In genomic region chr13:62926479-62926878, GRCm38 (mm10) we compare ENCODE assay signal across 8 mouse cellular contexts. TPM values are rescaled to one million over a fixed set of nuclear protein-coding genes. Genes with fewer than 3 reads are reported as not detected.
DNase-seq lines count a peak whose midpoint lies in the region; ATAC-seq and TF ChIP-seq lines count a peak whose summit lies in the region.

No protein-coding gene starts in this region.

- no peak for TF ChIP-seq EP300 in CH12.LX (IDR thresholded peaks at IDR 0.05; ENCODE audit: low read length)

- H3K4me2 ChIP-seq in forebrain, postnatal 0 days (ENCODE audit: low read depth), result no peak overlapping the region
- no peak overlapping the region for H3K4me2 ChIP-seq in forebrain, embryonic 13.5 days
- H3K4me2 ChIP-seq in CH12.LX (ENCODE audit: insufficient read depth, low read depth, poor library complexity, severe bottlenecking), result no peak overlapping the region
- H3K4me2 ChIP-seq in stomach, embryonic 16.5 days (ENCODE audit: low read depth, low read length), result no peak overlapping the region

- TF ChIP-seq CTCF in forebrain, postnatal 0 days (IDR thresholded peaks at IDR 0.05; ENCODE audit: low read depth), result peak; percentile 67
- TF ChIP-seq CTCF in CH12.LX (conservative IDR thresholded peaks at IDR 0.05 in 1 of 2, IDR thresholded peaks at IDR 0.05 in 1 of 2; ENCODE audit: low read depth in 2 of 2, low read length in 2 of 2), result peak in 1 of 2 experiments; percentile 72; a peak in 2 of 4 replicates

- 60% methylated on average over 1 of the region's 1 CpGs for WGBS in forebrain, postnatal 0 days
- WGBS in forebrain, embryonic 13.5 days, result 70% methylated on average over 1 of the region's 1 CpGs
- 53% methylated on average over 1 of the region's 1 CpGs for WGBS in stomach, embryonic 16.5 days

- intact Hi-C loops in gastrocnemius, postnatal 36 days (cut with DNase I), result loop anchor here (5.0 kb wide), 1 partner anchor 116 kb away; no protein-coding TSS in a partner anchor

- peak; percentile 60; the same call in 1 of the 2 replicates for ATAC-seq in forebrain, postnatal 0 days
- no peak for ATAC-seq in forebrain, embryonic 13.5 days
- no peak for ATAC-seq in stomach, embryonic 16.5 days (ENCODE audit: insufficient read depth, low FRiP score)

- TF ChIP-seq POLR2A in CH12.LX (IDR thresholded peaks at IDR 0.05; ENCODE audit: low read depth, low read length), result no peak

- no peak overlapping the region for H3K27ac ChIP-seq in forebrain, postnatal 0 days (ENCODE audit: low read depth, low read length)
- H3K27ac ChIP-seq in forebrain, embryonic 13.5 days, result no peak overlapping the region
- H3K27ac ChIP-seq in CH12.LX (ENCODE audit: insufficient read depth, low read depth), result no peak overlapping the region
- H3K27ac ChIP-seq in stomach, embryonic 16.5 days (ENCODE audit: low read length), result peak overlapping the region; percentile 3; the same call in 1 of the 2 replicates

- H3K9ac ChIP-seq in forebrain, postnatal 0 days, result no peak overlapping the region
- no peak overlapping the region for H3K9ac ChIP-seq in forebrain, embryonic 13.5 days
- no peak overlapping the region for H3K9ac ChIP-seq in CH12.LX (ENCODE audit: insufficient read depth, low read depth)
- H3K9ac ChIP-seq in stomach, embryonic 16.5 days (ENCODE audit: low read length), result no peak overlapping the region

- no peak overlapping the region for H3K4me3 ChIP-seq in forebrain, postnatal 0 days (ENCODE audit: low read depth, low read length)
- no peak overlapping the region for H3K4me3 ChIP-seq in forebrain, embryonic 13.5 days
- no peak overlapping the region for H3K4me3 ChIP-seq in CH12.LX (replicated peaks in 1 of 3; ENCODE audit: low read depth in 2 of 3, low read length in 2 of 3, poor library complexity in 1 of 3)
- no peak overlapping the region for H3K4me3 ChIP-seq in stomach, embryonic 16.5 days (replicated peaks; ENCODE audit: low read length)

- H3K36me3 ChIP-seq in forebrain, postnatal 0 days (ENCODE audit: insufficient read depth), result no peaks in the 10 kb centered on the region
- no peaks in the 10 kb centered on the region for H3K36me3 ChIP-seq in forebrain, embryonic 13.5 days (ENCODE audit: poor library complexity, severe bottlenecking)
- no peaks in the 10 kb centered on the region for H3K36me3 ChIP-seq in CH12.LX (replicated peaks in 1 of 2; ENCODE audit: control insufficient read depth in 1 of 2, insufficient read depth in 1 of 2, low read length in 1 of 2)
- no peaks in the 10 kb centered on the region for H3K36me3 ChIP-seq in stomach, embryonic 16.5 days (ENCODE audit: control insufficient read depth, insufficient read depth, low read length)

- no peaks in the 10 kb centered on the region for H3K9me3 ChIP-seq in forebrain, postnatal 0 days (ENCODE audit: low read length)
- no peaks in the 10 kb centered on the region for H3K9me3 ChIP-seq in forebrain, embryonic 13.5 days (replicated peaks)
- H3K9me3 ChIP-seq in CH12.LX (replicated peaks; ENCODE audit: low read length), result no peaks in the 10 kb centered on the region
- H3K9me3 ChIP-seq in stomach, embryonic 16.5 days (replicated peaks; ENCODE audit: control insufficient read depth, low read length), result no peaks in the 10 kb centered on the region

- H3K27me3 ChIP-seq in forebrain, postnatal 0 days (ENCODE audit: insufficient read depth, low read length), result no peaks in the 10 kb centered on the region
- no peaks in the 10 kb centered on the region for H3K27me3 ChIP-seq in forebrain, embryonic 13.5 days
- no peaks in the 10 kb centered on the region for H3K27me3 ChIP-seq in CH12.LX (replicated peaks)
- no peaks in the 10 kb centered on the region for H3K27me3 ChIP-seq in stomach, embryonic 16.5 days (ENCODE audit: control insufficient read depth, insufficient read depth, low read length)

- in situ Hi-C loops in CH12.LX (cut with MboI; ENCODE audit: low pct_ligation_motif_present, low pct_unique_long_range_greater_than_20kb, low sequenced_read_pairs), result loop anchor here (5.0 kb wide), 1 partner anchor 411 kb away; no protein-coding TSS in a partner anchor

- peak; percentile 46 for DNase-seq in forebrain, postnatal 0 days
- peak; percentile 40 for DNase-seq in CH12.LX (ENCODE audit: extremely low read depth)
- DNase-seq in c-Kit-positive CD71-positive TER-119-negative erythroid progenitor cells, embryonic 14.5 days (ENCODE audit: low read depth), result peak; percentile 20
- DNase-seq in gastrocnemius, postnatal 36 days, result peak; percentile 17 to 22
- peak; percentile 74 to 83 for DNase-seq in kidney, postnatal 36 days
- DNase-seq in lung, postnatal 14 days, result peak; percentile 66

- H3K4me1 ChIP-seq in forebrain, postnatal 0 days (ENCODE audit: insufficient read depth), result no peaks in the 10 kb centered on the region
- peaks cover 3% of the 10 kb centered on the region; the same call in 1 of the 2 replicates for H3K4me1 ChIP-seq in forebrain, embryonic 13.5 days
- H3K4me1 ChIP-seq in CH12.LX (ENCODE audit: control insufficient read depth in 1 of 2, insufficient read depth in 2 of 2), result no peaks in the 10 kb centered on the region
- peaks cover 8% of the 10 kb centered on the region for H3K4me1 ChIP-seq in stomach, embryonic 16.5 days (ENCODE audit: control insufficient read depth, insufficient read depth, low read length)

- no peaks in the 10 kb centered on the region for H3K79me2 ChIP-seq in CH12.LX (replicated peaks; ENCODE audit: control insufficient read depth, extremely low read depth, insufficient read depth, poor library complexity, severe bottlenecking)

- dilution Hi-C loops in CH12.LX (cut with MboI; ENCODE audit: extremely low pct_ligation_motif_present, extremely low pct_unique_long_range_greater_than_20kb, low sequenced_read_pairs), result no loop called here

- peak; percentile 70 for TF ChIP-seq RAD21 in CH12.LX (IDR thresholded peaks at IDR 0.05; ENCODE audit: low read depth, low read length)

TF ChIP-seq in CH12.LX, 34 proteins besides CTCF, POLR2A, EP300 and RAD21:
- TF ChIP-seq USF2 (conservative IDR thresholded peaks at IDR 0.05; ENCODE audit: low read depth, low read length), result no peak
- TF ChIP-seq ZC3H11A (IDR thresholded peaks at IDR 0.05; ENCODE audit: low read depth, low read length), result peak; percentile 36; the same call in 1 of the 2 replicates
- no peak for TF ChIP-seq NRF1 (IDR thresholded peaks at IDR 0.05; ENCODE audit: low read depth, low read length)
- no peak for TF ChIP-seq GABPA (IDR thresholded peaks at IDR 0.05; ENCODE audit: insufficient replicate concordance, low read depth, low read length)
- TF ChIP-seq ETS1 (conservative IDR thresholded peaks at IDR 0.05; ENCODE audit: low read depth, low read length), result no peak
- no peak for TF ChIP-seq ZMIZ1 (IDR thresholded peaks at IDR 0.05; ENCODE audit: low read depth, low read length)
- TF ChIP-seq SMC3 (IDR thresholded peaks at IDR 0.05; ENCODE audit: low read depth, low read length), result peak; percentile 71
TF ChIP-seq in CH12.LX: peak in this region for 2.

RNA-seq across cellular contexts. Expression of gene 2010111I01Rik, which starts 38.2 kb away (rescaled TPM):
- 33.2 and 47.8 TPM in 2 replicates for total RNA-seq in forebrain, postnatal 0 days (2014; rRNA removed)
- 17.6 and 20.3 TPM in 2 replicates for polyA plus RNA-seq in forebrain, postnatal 0 days (2015; fragmentation: Nextera tagmentation; extraction: Ambion mirVana)
- 23.9 and 29.9 TPM in 2 replicates for polyA plus RNA-seq in forebrain, embryonic 13.5 days (2015; fragmentation: Nextera tagmentation; extraction: Ambion mirVana)
- 19.8 and 23.3 TPM in 2 replicates for total RNA-seq in CH12.LX (2012; rRNA removed)
- 14.4 and 15.8 TPM in 2 replicates for total RNA-seq in CH12.LX (2014; rRNA removed)
- polyA plus RNA-seq in CH12.LX (2012; ENCODE audit: insufficient read length, low read depth), result 13.3 and 18.8 TPM in 2 replicates
- total RNA-seq in gastrocnemius, postnatal 36 days (2021), result 10 to 100 TPM; 62.5 to 70.3 TPM
- 119 and 131 TPM in 2 replicates for polyA plus RNA-seq in stomach, embryonic 16.5 days (2015; fragmentation: Nextera tagmentation; extraction: Ambion mirVana)

RNA-seq across cellular contexts. Expression of gene Fbp1, which starts 38.4 kb away (rescaled TPM):
- total RNA-seq in forebrain, postnatal 0 days (2014; rRNA removed), result 0.15 TPM in 1 of 2 replicates, not detected in the other
- 0.21 and 0.45 TPM in 2 replicates for polyA plus RNA-seq in forebrain, postnatal 0 days (2015; fragmentation: Nextera tagmentation; extraction: Ambion mirVana)
- polyA plus RNA-seq in forebrain, embryonic 13.5 days (2015; fragmentation: Nextera tagmentation; extraction: Ambion mirVana), result 0.42 TPM in 1 of 2 replicates, not detected in the other
- total RNA-seq in CH12.LX (2012; rRNA removed) (not detected in 2 replicates), CH12.LX (2014; rRNA removed) (not detected in 2 replicates)
- polyA plus RNA-seq in CH12.LX (2012; ENCODE audit: insufficient read length, low read depth), result not detected in 2 replicates
- total RNA-seq in gastrocnemius, postnatal 36 days (2021), result not detected
- 4.1 and 4.2 TPM in 2 replicates for polyA plus RNA-seq in stomach, embryonic 16.5 days (2015; fragmentation: Nextera tagmentation; extraction: Ambion mirVana)

Comparison
In these comparisons a context has a peak if more than half of its experiments do, and no peak if none do; other contexts are left out.
1. DNase-seq: peak in every context shown above with its lines; median percentile 78 in kidney, postnatal 36 days; 66 in lung, postnatal 14 days; 46 in forebrain, postnatal 0 days; 40 in CH12.LX; 20 in c-Kit-positive CD71-positive TER-119-negative erythroid progenitor cells, embryonic 14.5 days; 20 in gastrocnemius, postnatal 36 days.